8 mouse cellular contexts compared by ENCODE assay signal in the genomic region with DNA sequence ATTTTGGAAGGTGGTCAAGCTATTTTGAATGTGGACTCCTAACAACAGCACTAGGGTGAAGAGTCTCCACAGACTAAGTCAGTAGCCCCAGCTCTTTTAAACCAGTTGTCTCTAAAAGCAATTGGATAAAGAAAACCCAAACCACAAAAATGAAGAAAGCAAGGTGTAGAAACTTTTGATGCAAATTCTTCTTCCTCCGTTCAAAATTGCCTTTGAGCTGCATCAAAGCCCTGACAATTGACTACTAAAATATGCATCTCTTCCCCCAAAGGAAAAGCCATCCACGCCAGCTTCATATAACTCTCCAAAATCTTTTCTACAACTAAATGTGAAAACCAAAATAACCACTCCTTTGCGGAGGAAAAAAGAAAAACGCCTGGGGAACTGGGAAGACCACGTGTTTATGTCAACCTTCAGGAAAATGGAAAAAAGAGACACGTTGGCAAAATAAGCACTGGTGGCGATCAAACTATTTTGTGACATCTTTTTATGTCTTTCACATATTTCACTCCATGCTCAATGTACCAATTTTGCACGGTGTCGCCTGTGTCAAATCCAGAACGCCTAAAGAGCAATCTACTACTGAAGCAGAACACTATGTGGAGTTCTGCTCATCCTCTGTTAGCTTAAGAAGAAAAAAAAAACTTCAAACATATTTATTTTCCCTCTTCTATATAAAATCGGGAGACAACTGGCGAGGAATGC. TPM values are rescaled to one million over a fixed set of nuclear protein-coding genes. Genes with fewer than 3 reads are reported as not detected.
DNase-seq lines count a peak whose midpoint lies in the region; ATAC-seq lines count a peak whose summit lies in the region.

No protein-coding gene starts in this region.

- ATAC-seq in liver, embryonic 16.5 days (ENCODE audit: low read depth), result no peak

- H3K27me3 ChIP-seq in liver, embryonic 16.5 days (ENCODE audit: control insufficient read depth, insufficient read depth, low read depth, low read length), result peaks cover 33% of the 10 kb centered on the region

- H3K4me1 ChIP-seq in liver, embryonic 16.5 days (ENCODE audit: control insufficient read depth, low read depth, low read length), result no peaks in the 10 kb centered on the region; the same call in 1 of the 2 replicates

- WGBS in liver, embryonic 16.5 days (ENCODE audit: insufficient replicate concordance), result 10% methylated on average over 12 of the region's 12 CpGs

- intact Hi-C loops in heart, postnatal 25 days (cut with DNase I), result no loop called here

- peak; percentile 18 for DNase-seq in heart, adult 8-10 months (ENCODE audit: low spot score)
- DNase-seq in heart, postnatal 25 days (ENCODE audit: low spot score), result no peak
- DNase-seq in CD4-positive, CD25-positive, alpha-beta regulatory T cell, adult 2 months (ENCODE audit: low read depth, low spot score), result peak; percentile 40
- peak; percentile 12 for DNase-seq in forelimb bud, embryonic 11.5 days (ENCODE audit: low read depth, low spot score)
- DNase-seq in layer of hippocampus, adult 9-10 months (ENCODE audit: low spot score), result no peak
- no peak for DNase-seq in kidney, adult 18-20 months
- DNase-seq in cerebellum, adult 18-20 months, result no peak

- H3K9me3 ChIP-seq in liver, embryonic 16.5 days (replicated peaks; ENCODE audit: control insufficient read depth, low read length), result no peaks in the 10 kb centered on the region

- no peaks in the 10 kb centered on the region for H3K36me3 ChIP-seq in liver, embryonic 16.5 days (ENCODE audit: control insufficient read depth, insufficient read depth)

- peak overlapping the region; percentile 35 for H3K4me2 ChIP-seq in liver, embryonic 16.5 days (ENCODE audit: low read depth, low read length)

- no peak overlapping the region for H3K27ac ChIP-seq in liver, embryonic 16.5 days (ENCODE audit: low read length)

- peak overlapping the region; percentile 59 for H3K4me3 ChIP-seq in liver, embryonic 16.5 days (ENCODE audit: low read depth, low read length)

- no peak overlapping the region for H3K9ac ChIP-seq in liver, embryonic 16.5 days (ENCODE audit: low read depth, low read length)

RNA-seq across cellular contexts. Expression of a gene that starts 1.8 kb away (rescaled TPM):
- total RNA-seq in heart, adult 8-10 months (2022), result 10 to 100 TPM in 3 of 4 experiments, 1 to 10 TPM in 1; 8.2 to 11.6 (median 11.2) TPM
- total RNA-seq in heart, postnatal 25 days (2021), result 10 to 100 TPM in 1 of 2 experiments, 1 to 10 TPM in 1; 8.7 to 10.3 TPM
- polyA plus RNA-seq in liver, embryonic 16.5 days (2015; fragmentation: Nextera tagmentation; extraction: Ambion mirVana), result 2.6 and 3.1 TPM in 2 replicates

Comparison
In these comparisons a context has a peak if more than half of its experiments do, and no peak if none do; other contexts are left out.
1. DNase-seq: peak in heart, adult 8-10 months (single experiment), CD4-positive, CD25-positive, alpha-beta regulatory T cell, adult 2 months (single experiment) and forelimb bud, embryonic 11.5 days (single experiment); none in heart, postnatal 25 days (single experiment), layer of hippocampus, adult 9-10 months (single experiment), kidney, adult 18-20 months (single experiment) and cerebellum, adult 18-20 months (0 of 2).